Mouse (Mus musculus): ENCODE measurements at regions not wholly inside any gene's neighbourhood (a gene's known extent, or its start where the extent isn't known, plus 50 kb on each side); places are given as distances from the start of the nearest gene placed in this dataset.
A peak's percentile ranks its signal among the peaks of the same experiment; 100 is the strongest.
"Not testable (repeated sequence)": the region's sequence is repeated elsewhere in the genome, so short reads cannot be mapped to it uniquely, and the experiment has no call there.

DNA sequence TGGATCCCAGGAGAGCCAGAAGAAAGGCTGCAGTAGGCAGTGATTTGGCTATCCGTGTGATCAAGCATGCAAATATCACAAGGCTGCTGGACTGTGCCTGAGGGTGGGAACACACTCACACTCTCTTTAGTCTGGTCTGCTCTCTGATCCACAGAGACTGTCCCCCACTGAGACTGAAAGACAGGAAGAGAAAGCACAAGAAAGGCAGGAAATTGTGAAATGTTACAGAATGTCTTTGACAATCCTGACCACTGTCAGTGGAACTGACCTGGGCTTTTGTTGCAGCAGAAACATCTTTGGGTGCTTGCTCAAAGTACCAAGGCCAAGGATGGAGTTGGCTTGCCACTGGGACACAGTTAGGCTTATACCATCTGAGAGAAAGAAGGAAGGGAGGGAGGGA lies 52.3 kb upstream of the Gpd2 start:
- 23% methylated on average over 1 of the region's 1 CpGs for WGBS

DNA sequence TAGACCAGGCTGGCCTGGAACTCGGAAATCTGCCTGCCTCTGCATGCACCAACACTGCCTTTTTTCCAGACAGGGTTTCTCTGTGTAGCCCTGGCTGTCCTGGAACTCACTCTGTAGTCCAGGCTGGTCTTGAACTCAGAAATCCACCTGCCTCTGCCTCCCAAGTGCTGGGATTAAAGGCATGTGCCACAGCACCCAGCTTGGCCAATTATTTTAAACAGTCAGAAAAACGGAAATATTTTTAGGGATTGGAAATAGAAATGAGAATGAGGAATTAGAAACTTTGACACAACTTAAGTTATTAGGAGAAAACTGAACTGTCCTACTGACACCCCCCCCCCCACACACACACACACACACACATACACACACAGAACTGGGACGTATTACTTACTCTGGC lies 54.3 kb upstream of the Gpd2 start:
- DNase-seq (ENCODE audit: low read depth, low spot score), result not testable (repeated sequence)
- WGBS, result 74% methylated on average over 3 of the region's 3 CpGs

More for the DNA sequence above, 52.3 kb upstream of the Gpd2 start:
- no peak for DNase-seq (ENCODE audit: low read depth, low spot score)

DNA sequence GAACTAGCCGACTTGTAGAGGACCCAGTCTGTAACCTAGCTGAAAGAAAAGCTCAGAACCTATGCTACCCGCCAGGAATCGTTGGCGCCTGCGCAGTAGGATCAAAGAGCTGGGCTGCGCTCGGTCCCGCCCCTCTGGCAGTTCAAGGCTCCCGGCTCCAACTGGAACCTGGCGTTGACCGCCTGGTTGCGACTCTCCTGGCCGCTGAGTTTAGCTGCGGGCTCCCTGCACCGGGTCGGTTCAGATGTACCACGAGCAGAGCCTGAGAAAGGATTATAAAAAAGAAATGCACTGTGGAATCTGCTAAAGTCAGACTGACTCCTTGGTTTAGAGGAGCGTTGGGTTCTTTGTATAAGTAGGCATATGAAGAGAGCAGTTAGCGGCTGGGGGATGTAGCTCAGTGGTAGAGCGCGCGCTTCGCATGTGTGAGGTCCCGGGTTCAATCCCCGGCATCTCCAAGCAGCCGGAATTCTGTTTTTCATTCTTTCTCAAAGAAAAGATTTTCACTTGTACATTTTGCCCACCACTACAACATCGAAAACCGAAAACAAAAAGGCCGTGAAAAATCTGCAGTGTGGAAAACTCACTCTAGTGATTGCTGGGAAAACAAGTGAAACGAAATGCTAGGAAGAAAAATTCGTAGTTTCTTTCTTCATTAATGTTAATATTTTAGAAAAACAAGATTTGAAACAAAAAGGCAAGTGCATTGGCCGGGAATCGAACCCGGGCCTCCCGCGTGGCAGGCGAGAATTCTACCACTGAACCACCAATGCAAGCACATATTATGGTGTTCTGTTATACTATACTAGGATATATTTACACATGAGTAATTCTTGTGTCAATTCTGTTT lies 55.5 kb upstream of the Gpd2 start:
- WGBS, result under 1% methylated on average over 37 of the region's 37 CpGs
- peak; percentile 84 for DNase-seq (ENCODE audit: low read depth, low spot score)

DNA sequence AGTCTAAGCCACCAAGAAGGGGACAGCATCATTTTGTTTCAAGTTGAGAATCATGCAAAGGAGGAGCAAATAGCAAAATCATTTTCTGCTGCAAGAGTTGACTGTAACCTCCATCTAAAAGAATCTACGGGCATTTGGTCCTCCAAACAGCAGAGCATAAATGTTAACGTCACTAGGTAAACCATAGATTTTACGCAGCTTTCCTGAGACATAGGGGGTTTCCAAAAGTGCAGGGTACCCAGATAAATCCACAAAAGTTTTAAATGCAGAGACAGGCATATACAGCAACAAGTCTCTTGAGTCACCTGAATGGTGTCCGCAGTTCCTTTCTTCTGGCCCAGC lies 56.1 kb upstream of the Gpd2 start:
- whole genome bisulfite sequencing, result 3% methylated on average over 4 of the region's 4 CpGs
- DNase-seq (ENCODE audit: low read depth, low spot score), result no peak

DNA sequence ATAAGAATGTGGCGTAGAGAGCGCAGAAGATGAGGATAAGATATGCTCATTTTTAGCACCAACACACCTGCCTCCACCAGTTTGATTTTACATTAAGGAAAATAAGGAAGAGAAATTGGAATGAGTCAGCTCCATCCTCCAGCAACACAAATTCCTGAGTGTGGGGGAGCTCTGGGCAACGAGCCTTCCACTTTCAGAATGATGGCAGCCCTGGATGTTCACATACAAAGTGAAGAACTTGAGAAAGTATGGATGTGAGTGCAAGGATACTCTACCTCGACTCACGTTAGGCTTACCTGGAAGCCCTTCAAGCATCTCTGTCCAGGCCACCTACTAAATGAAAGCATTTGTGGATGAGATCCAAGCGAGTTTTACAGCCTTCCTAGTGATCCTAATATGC lies 54.3 kb upstream of the Nr4a2 start:
- no peak for DNase-seq (ENCODE audit: low read depth, low spot score)
- WGBS, result 76% methylated on average over 6 of the region's 6 CpGs

DNA sequence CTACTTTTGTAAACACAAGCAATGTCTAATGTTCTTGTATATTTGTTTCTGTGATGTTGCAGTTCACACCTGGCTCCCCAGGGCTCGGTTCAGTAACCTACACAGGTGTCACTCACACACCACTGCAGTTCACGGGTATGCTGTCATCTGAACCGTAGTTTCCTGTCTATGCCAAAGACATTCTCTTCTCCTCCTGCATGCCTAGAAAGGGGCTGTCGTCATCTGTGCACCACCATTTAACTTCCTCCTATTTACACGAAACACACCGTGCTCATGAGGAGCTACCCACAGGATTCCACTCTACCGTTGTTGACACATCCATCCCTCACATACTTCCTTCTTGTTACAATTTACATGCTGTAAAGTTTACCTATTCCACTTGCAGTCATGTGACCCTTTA lies 52.7 kb upstream of the Nr4a2 start:
- no peak for DNase-seq (ENCODE audit: low read depth, low spot score)
- WGBS, result 78% methylated on average over 7 of the region's 7 CpGs

DNA sequence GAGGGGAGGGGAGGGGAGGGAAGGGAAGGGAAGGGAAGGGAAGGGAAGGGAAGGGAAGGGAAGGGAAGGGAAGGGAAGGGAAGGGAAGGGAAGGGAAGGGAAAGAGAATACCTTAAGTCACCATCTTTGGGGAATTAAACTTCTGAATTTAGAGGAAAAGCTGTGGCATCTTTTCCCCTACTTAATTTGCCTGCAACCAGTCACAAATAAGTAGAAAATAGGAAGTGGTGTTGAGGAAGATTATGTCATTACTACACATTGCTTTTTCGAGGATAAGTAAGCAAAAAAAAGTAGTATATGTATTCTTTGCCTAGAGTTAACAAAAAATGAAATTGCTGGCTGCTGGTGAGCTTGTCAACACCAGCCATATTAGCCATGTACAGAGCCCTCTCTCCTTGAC lies 51.4 kb upstream of the Nr4a2 start:
- 63% methylated on average over 1 of the region's 1 CpGs for WGBS
- no peak for DNase-seq (ENCODE audit: low read depth, low spot score)

All from large intestine, adult 2 months (tissue).